Mouse (Mus musculus): ENCODE measurements around the gene Ccdc81. TPM values are rescaled to one million over a fixed set of nuclear protein-coding genes. Genes with fewer than 3 reads are reported as not detected.

Ccdc81 gene
- polyA plus RNA-seq (2012; rRNA removed; ENCODE audit: low replicate concordance): not detected in 2 replicates

GRCm38 (mm10) chr7:89903442-89904343, at the start of gene Ccdc81:
Ccdc81 (minus strand) TSS chr7:89903629.

GRCm38 (mm10) chr7:89940571-89941463, 37.4 kb upstream of the Ccdc81 start, which contains the start of gene Hikeshi:
Hikeshi (minus strand) TSS chr7:89941204.

Other genes starting within 250 kb of the Ccdc81 start
- 22.9 and 24.0 TPM in 2 replicates for gene Hikeshi, start 37.6 kb upstream of the Ccdc81 start, polyA plus RNA-seq (2012; rRNA removed; ENCODE audit: low replicate concordance)
- 3.8 and 7.6 TPM in 2 replicates for gene Eed, start 77.4 kb upstream of the Ccdc81 start, polyA plus RNA-seq (2012; rRNA removed; ENCODE audit: low replicate concordance)
- 24.3 and 42.5 TPM in 2 replicates for gene Picalm, start 226.6 kb upstream of the Ccdc81 start, polyA plus RNA-seq (2012; rRNA removed; ENCODE audit: low replicate concordance)